Mouse (Mus musculus): ENCODE data around the gene Hunk. TPM values are rescaled to one million over a fixed set of nuclear protein-coding genes. Genes with fewer than 3 reads are reported as not detected.
A peak's percentile ranks its signal among the peaks of the same experiment; 100 is the strongest.

Hunk gene
- polyA plus RNA-seq, 1 experiment from 2014 or later, result 16.6 TPM

- WGBS, result 34% methylated on average over 5 of the region's 5 CpGs
- Histone ChIP-seq H3K27ac (ENCODE audit: low read depth, low read length) (no peak overlapping the region), H3K27me3 (ENCODE audit: control insufficient read depth, insufficient read depth, low read length) (no peaks in the 10 kb centered on the region), H3K9me3 (ENCODE audit: control insufficient read depth, low read length) (peaks cover 11% of the 10 kb centered on the region; the same call in 1 of the 2 replicates), H3K9ac (ENCODE audit: low read depth, low read length) (no peak overlapping the region), H3K4me1 (ENCODE audit: control insufficient read depth, insufficient read depth, low read length) (peaks cover 21% of the 10 kb centered on the region; the same call in 1 of the 2 replicates), H3K4me3 (ENCODE audit: low read length) (no peak overlapping the region), H3K4me2 (replicated peaks; ENCODE audit: low read depth, low read length) (no peak overlapping the region), H3K36me3 (ENCODE audit: control insufficient read depth, insufficient read depth, low read length) (peaks cover 20% of the 10 kb centered on the region)
- peak; percentile 66 for ATAC-seq (ENCODE audit: low FRiP score, low TSS enrichment)
These were observed 51.5 kb downstream of the Hunk start for GRCm38 (mm10) chr16:90437276-90437675.

- ATAC-seq (ENCODE audit: low FRiP score, low TSS enrichment), result no peak
- Histone ChIP-seq H3K9me3 (ENCODE audit: control insufficient read depth, low read length) (no peaks in the 10 kb centered on the region), H3K4me3 (ENCODE audit: low read length) (no peak overlapping the region), H3K27me3 (ENCODE audit: control insufficient read depth, insufficient read depth, low read length) (no peaks in the 10 kb centered on the region), H3K4me2 (replicated peaks; ENCODE audit: low read depth, low read length) (no peak overlapping the region), H3K9ac (ENCODE audit: low read depth, low read length) (no peak overlapping the region), H3K27ac (ENCODE audit: low read depth, low read length) (no peak overlapping the region), H3K4me1 (ENCODE audit: control insufficient read depth, insufficient read depth, low read length) (peaks cover 21% of the 10 kb centered on the region; the same call in 1 of the 2 replicates), H3K36me3 (ENCODE audit: control insufficient read depth, insufficient read depth, low read length) (0 out of 2 replicates have a peak, but pooled peaks cover 3% of the 10 kb centered on the region)
- 61% methylated on average over 6 of the region's 6 CpGs for WGBS
These were observed 53.7 kb downstream of the Hunk start for GRCm38 (mm10) chr16:90439493-90439892.

- H3K4me3 ChIP-seq (ENCODE audit: low read length), result no peak overlapping the region
- no peak overlapping the region for H3K27ac ChIP-seq (ENCODE audit: low read depth, low read length)
- no peak overlapping the region for H3K9ac ChIP-seq (ENCODE audit: low read depth, low read length)
- no peak for ATAC-seq (ENCODE audit: low FRiP score, low TSS enrichment)
- H3K4me1 ChIP-seq (ENCODE audit: control insufficient read depth, insufficient read depth, low read length), result peaks cover 19% of the 10 kb centered on the region; the same call in 1 of the 2 replicates
- no peaks in the 10 kb centered on the region for H3K9me3 ChIP-seq (ENCODE audit: control insufficient read depth, low read length)
- WGBS, result 85% methylated on average over 10 of the region's 10 CpGs
- no peaks in the 10 kb centered on the region for H3K27me3 ChIP-seq (ENCODE audit: control insufficient read depth, insufficient read depth, low read length)
- H3K36me3 ChIP-seq (ENCODE audit: control insufficient read depth, insufficient read depth, low read length), result peaks cover 5% of the 10 kb centered on the region; the same call in 1 of the 2 replicates
- H3K4me2 ChIP-seq (replicated peaks; ENCODE audit: low read depth, low read length), result no peak overlapping the region
These were observed 54.8 kb downstream of the Hunk start for GRCm38 (mm10) chr16:90440654-90441053.

- Histone ChIP-seq H3K4me2 (replicated peaks; ENCODE audit: low read depth, low read length) (no peak overlapping the region), H3K27ac (ENCODE audit: low read depth, low read length) (no peak overlapping the region), H3K4me1 (ENCODE audit: control insufficient read depth, insufficient read depth, low read length) (no peaks in the 10 kb centered on the region; the same call in 1 of the 2 replicates), H3K9me3 (ENCODE audit: control insufficient read depth, low read length) (no peaks in the 10 kb centered on the region), H3K9ac (ENCODE audit: low read depth, low read length) (no peak overlapping the region), H3K4me3 (ENCODE audit: low read length) (no peak overlapping the region), H3K27me3 (ENCODE audit: control insufficient read depth, insufficient read depth, low read length) (no peaks in the 10 kb centered on the region), H3K36me3 (ENCODE audit: control insufficient read depth, insufficient read depth, low read length) (peaks cover 5% of the 10 kb centered on the region; the same call in 1 of the 2 replicates)
- ATAC-seq (ENCODE audit: low FRiP score, low TSS enrichment), result no peak
- WGBS, result 59% methylated on average over 6 of the region's 6 CpGs
These were observed 57.2 kb downstream of the Hunk start for GRCm38 (mm10) chr16:90442991-90443390.

GRCm38 (mm10) chr16:90453197-90453596 is 67.4 kb downstream of the Hunk start:
- ATAC-seq (ENCODE audit: low FRiP score, low TSS enrichment), result peak; percentile 76
- H3K4me1 ChIP-seq (ENCODE audit: control insufficient read depth, insufficient read depth, low read length), result peaks cover 24% of the 10 kb centered on the region
- no peak overlapping the region for H3K4me3 ChIP-seq (ENCODE audit: low read length)
- no peak overlapping the region for H3K4me2 ChIP-seq (replicated peaks; ENCODE audit: low read depth, low read length)
- no peaks in the 10 kb centered on the region for H3K27me3 ChIP-seq (ENCODE audit: control insufficient read depth, insufficient read depth, low read length)
- H3K9ac ChIP-seq (ENCODE audit: low read depth, low read length), result no peak overlapping the region
- H3K9me3 ChIP-seq (ENCODE audit: control insufficient read depth, low read length), result no peaks in the 10 kb centered on the region
- 30% methylated on average over 11 of the region's 11 CpGs for WGBS
- peaks cover 26% of the 10 kb centered on the region for H3K36me3 ChIP-seq (ENCODE audit: control insufficient read depth, insufficient read depth, low read length)
- H3K27ac ChIP-seq (ENCODE audit: low read depth, low read length), result peak overlapping the region; percentile 52; the same call in 1 of the 2 replicates

GRCm38 (mm10) chr16:90456495-90457125 is 70.8 kb downstream of the Hunk start:
- H3K27ac ChIP-seq (ENCODE audit: low read depth, low read length), result no peak overlapping the region
- WGBS, result 75% methylated on average over 7 of the region's 7 CpGs
- ATAC-seq (ENCODE audit: low FRiP score, low TSS enrichment), result no peak
- no peak overlapping the region for H3K9ac ChIP-seq (ENCODE audit: low read depth, low read length)
- no peak overlapping the region for H3K4me3 ChIP-seq (ENCODE audit: low read length)
- peaks cover 18% of the 10 kb centered on the region for H3K36me3 ChIP-seq (ENCODE audit: control insufficient read depth, insufficient read depth, low read length)
- H3K4me2 ChIP-seq (replicated peaks; ENCODE audit: low read depth, low read length), result no peak overlapping the region
- H3K9me3 ChIP-seq (ENCODE audit: control insufficient read depth, low read length), result no peaks in the 10 kb centered on the region
- H3K27me3 ChIP-seq (ENCODE audit: control insufficient read depth, insufficient read depth, low read length), result no peaks in the 10 kb centered on the region
- peaks cover 13% of the 10 kb centered on the region for H3K4me1 ChIP-seq (ENCODE audit: control insufficient read depth, insufficient read depth, low read length)

GRCm38 (mm10) chr16:90458899-90459610 is 73.2 kb downstream of the Hunk start:
- Histone ChIP-seq H3K4me3 (ENCODE audit: low read length) (no peak overlapping the region), H3K9me3 (ENCODE audit: control insufficient read depth, low read length) (no peaks in the 10 kb centered on the region), H3K27ac (ENCODE audit: low read depth, low read length) (no peak overlapping the region), H3K4me1 (ENCODE audit: control insufficient read depth, insufficient read depth, low read length) (no peaks in the 10 kb centered on the region; the same call in 1 of the 2 replicates), H3K27me3 (ENCODE audit: control insufficient read depth, insufficient read depth, low read length) (no peaks in the 10 kb centered on the region), H3K36me3 (ENCODE audit: control insufficient read depth, insufficient read depth, low read length) (peaks cover 23% of the 10 kb centered on the region), H3K9ac (ENCODE audit: low read depth, low read length) (no peak overlapping the region), H3K4me2 (replicated peaks; ENCODE audit: low read depth, low read length) (no peak overlapping the region)
- no peak for ATAC-seq (ENCODE audit: low FRiP score, low TSS enrichment)
- 51% methylated on average over 11 of the region's 11 CpGs for WGBS

- Histone ChIP-seq H3K27ac (ENCODE audit: low read depth, low read length) (no peak overlapping the region; the same call in 1 of the 2 replicates), H3K4me3 (ENCODE audit: low read length) (no peak overlapping the region), H3K36me3 (ENCODE audit: control insufficient read depth, insufficient read depth, low read length) (peaks cover 20% of the 10 kb centered on the region; the same call in 1 of the 2 replicates), H3K27me3 (ENCODE audit: control insufficient read depth, insufficient read depth, low read length) (no peaks in the 10 kb centered on the region), H3K4me2 (replicated peaks; ENCODE audit: low read depth, low read length) (no peak overlapping the region), H3K4me1 (ENCODE audit: control insufficient read depth, insufficient read depth, low read length) (no peaks in the 10 kb centered on the region; the same call in 1 of the 2 replicates), H3K9me3 (ENCODE audit: control insufficient read depth, low read length) (peaks cover 5% of the 10 kb centered on the region; the same call in 1 of the 2 replicates), H3K9ac (ENCODE audit: low read depth, low read length) (no peak overlapping the region)
- no peak for ATAC-seq (ENCODE audit: low FRiP score, low TSS enrichment)
- WGBS, result 44% methylated on average over 11 of the region's 11 CpGs
These were observed 75.6 kb downstream of the Hunk start for GRCm38 (mm10) chr16:90461304-90461905.

All from kidney, embryonic 14.5 days (tissue).